Comparison of ENCODE assay signal across 2 mouse cellular contexts in genomic region chr4:102332386-102332785, GRCm38 (mm10).
TF ChIP-seq lines count a peak whose summit lies in the region.

No protein-coding gene starts in this region.

TF ChIP-seq in CH12.LX, 34 proteins besides CTCF, POLR2A, EP300 and RAD21 (continued from another document):
- TF ChIP-seq JUN (IDR thresholded peaks at IDR 0.05; ENCODE audit: insufficient read depth, low read depth, low read length) (no peak), JUND (conservative IDR thresholded peaks at IDR 0.05; ENCODE audit: low read depth, low read length) (no peak), SIN3A (IDR thresholded peaks at IDR 0.05; ENCODE audit: low read length) (no peak), MXI1 (IDR thresholded peaks at IDR 0.05; ENCODE audit: low read depth, low read length) (no peak), PAX5 (IDR thresholded peaks at IDR 0.05; ENCODE audit: low read length) (no peak), USF1 (IDR thresholded peaks at IDR 0.05; ENCODE audit: low read depth, low read length) (no peak)

TF ChIP-seq in myocyte, 11 proteins besides CTCF, POLR2A, EP300 and RAD21 (continued from another document):
- TF ChIP-seq POLR2AphosphoS2 (IDR thresholded peaks at IDR 0.05; ENCODE audit: insufficient read length, low read depth) = no peak
- no peak for TF ChIP-seq E2F4 (IDR thresholded peaks at IDR 0.05; ENCODE audit: insufficient read depth)
- TF ChIP-seq MYOG (IDR thresholded peaks at IDR 0.05; ENCODE audit: control insufficient read depth in 1 of 3, insufficient read depth in 1 of 3, insufficient read length in 2 of 3, low read depth in 2 of 3) = no peak
- TF ChIP-seq CEBPB (IDR thresholded peaks at IDR 0.05; ENCODE audit: insufficient read depth, poor library complexity, severe bottlenecking) = no peak
